Mouse (Mus musculus): Measurements from ENCODE around the gene Fnip2. TPM values are rescaled to one million over a fixed set of nuclear protein-coding genes. Genes with fewer than 3 reads are reported as not detected.

The Fnip2 gene
- polyA plus RNA-seq, 1 experiment from 2014 or later = 3.3 TPM

GRCm38 (mm10) chr3:79537023-79537422 lies 30.6 kb downstream of the Fnip2 start:
- Histone ChIP-seq H3K36me3 (ENCODE audit: control insufficient read depth, insufficient read depth) (no peaks in the 10 kb centered on the region), H3K4me2 (replicated peaks; ENCODE audit: low read depth) (no peak overlapping the region), H3K4me1 (replicated peaks; ENCODE audit: control insufficient read depth, insufficient read depth, low read length) (peaks cover 4% of the 10 kb centered on the region; the same call in 1 of the 2 replicates), H3K4me3 (ENCODE audit: low read depth, low read length) (no peak overlapping the region), H3K27me3 (replicated peaks; ENCODE audit: control insufficient read depth, insufficient read depth, low read length) (no peaks in the 10 kb centered on the region), H3K27ac (ENCODE audit: low read depth, low read length) (no peak overlapping the region), H3K9me3 (ENCODE audit: control insufficient read depth) (no peaks in the 10 kb centered on the region), H3K9ac (ENCODE audit: low read depth, low read length) (no peak overlapping the region)
- 77% methylated on average over 7 of the region's 7 CpGs for WGBS
- ATAC-seq = no peak
- no peak for TF ChIP-seq CTCF (IDR thresholded peaks at IDR 0.05; ENCODE audit: low read depth)

GRCm38 (mm10) chr3:79531581-79532271 lies 35.9 kb downstream of the Fnip2 start:
- Histone ChIP-seq H3K27me3 (replicated peaks; ENCODE audit: control insufficient read depth, insufficient read depth, low read length) (no peaks in the 10 kb centered on the region), H3K36me3 (ENCODE audit: control insufficient read depth, insufficient read depth) (no peaks in the 10 kb centered on the region), H3K4me3 (ENCODE audit: low read depth, low read length) (no peak overlapping the region), H3K4me1 (replicated peaks; ENCODE audit: control insufficient read depth, insufficient read depth, low read length) (peaks cover 4% of the 10 kb centered on the region; the same call in 1 of the 2 replicates), H3K4me2 (replicated peaks; ENCODE audit: low read depth) (peak overlapping the region; percentile 25; the same call in 1 of the 2 replicates), H3K9me3 (ENCODE audit: control insufficient read depth) (no peaks in the 10 kb centered on the region), H3K9ac (ENCODE audit: low read depth, low read length) (no peak overlapping the region), H3K27ac (ENCODE audit: low read depth, low read length) (peak overlapping the region; percentile 74)
- 31% methylated on average over 9 of the region's 9 CpGs for WGBS
- ATAC-seq = peak; percentile 96
- no peak; the same call in 1 of the 2 replicates for TF ChIP-seq CTCF (IDR thresholded peaks at IDR 0.05; ENCODE audit: low read depth)

GRCm38 (mm10) chr3:79529499-79530096 lies 38.0 kb downstream of the Fnip2 start:
- H3K27me3 ChIP-seq (replicated peaks; ENCODE audit: control insufficient read depth, insufficient read depth, low read length) = no peaks in the 10 kb centered on the region
- H3K27ac ChIP-seq (ENCODE audit: low read depth, low read length) = no peak overlapping the region
- no peaks in the 10 kb centered on the region for H3K36me3 ChIP-seq (ENCODE audit: control insufficient read depth, insufficient read depth)
- H3K9ac ChIP-seq (ENCODE audit: low read depth, low read length) = no peak overlapping the region
- no peak overlapping the region for H3K4me2 ChIP-seq (replicated peaks; ENCODE audit: low read depth)
- no peaks in the 10 kb centered on the region for H3K9me3 ChIP-seq (ENCODE audit: control insufficient read depth)
- H3K4me1 ChIP-seq (replicated peaks; ENCODE audit: control insufficient read depth, insufficient read depth, low read length) = peaks cover 11% of the 10 kb centered on the region; the same call in 1 of the 2 replicates
- H3K4me3 ChIP-seq (ENCODE audit: low read depth, low read length) = no peak overlapping the region
- 76% methylated on average over 6 of the region's 6 CpGs for WGBS
- ATAC-seq = no peak
- no peak for TF ChIP-seq CTCF (IDR thresholded peaks at IDR 0.05; ENCODE audit: low read depth)

- Histone ChIP-seq H3K36me3 (ENCODE audit: control insufficient read depth, insufficient read depth) (no peaks in the 10 kb centered on the region), H3K9me3 (ENCODE audit: control insufficient read depth) (no peaks in the 10 kb centered on the region), H3K4me2 (replicated peaks; ENCODE audit: low read depth) (no peak overlapping the region), H3K4me3 (ENCODE audit: low read depth, low read length) (no peak overlapping the region), H3K27me3 (replicated peaks; ENCODE audit: control insufficient read depth, insufficient read depth, low read length) (no peaks in the 10 kb centered on the region), H3K9ac (ENCODE audit: low read depth, low read length) (no peak overlapping the region), H3K4me1 (replicated peaks; ENCODE audit: control insufficient read depth, insufficient read depth, low read length) (peaks cover 11% of the 10 kb centered on the region; the same call in 1 of the 2 replicates), H3K27ac (ENCODE audit: low read depth, low read length) (no peak overlapping the region)
- ATAC-seq = no peak
- WGBS = 64% methylated on average over 8 of the region's 8 CpGs
- TF ChIP-seq CTCF (IDR thresholded peaks at IDR 0.05; ENCODE audit: low read depth) = no peak
Observed at GRCm38 (mm10) chr3:79528451-79528850, 39.1 kb downstream of the Fnip2 start.

- 53% methylated on average over 8 of the region's 8 CpGs for WGBS
- Histone ChIP-seq H3K27me3 (replicated peaks; ENCODE audit: control insufficient read depth, insufficient read depth, low read length) (no peaks in the 10 kb centered on the region), H3K9me3 (ENCODE audit: control insufficient read depth) (no peaks in the 10 kb centered on the region), H3K4me2 (replicated peaks; ENCODE audit: low read depth) (no peak overlapping the region), H3K27ac (ENCODE audit: low read depth, low read length) (no peak overlapping the region), H3K4me3 (ENCODE audit: low read depth, low read length) (no peak overlapping the region), H3K36me3 (ENCODE audit: control insufficient read depth, insufficient read depth) (no peaks in the 10 kb centered on the region), H3K4me1 (replicated peaks; ENCODE audit: control insufficient read depth, insufficient read depth, low read length) (peaks cover 11% of the 10 kb centered on the region; the same call in 1 of the 2 replicates), H3K9ac (ENCODE audit: low read depth, low read length) (no peak overlapping the region)
- TF ChIP-seq CTCF (IDR thresholded peaks at IDR 0.05; ENCODE audit: low read depth) = no peak
- ATAC-seq = no peak
Observed at GRCm38 (mm10) chr3:79527921-79528320, 39.7 kb downstream of the Fnip2 start.

- Histone ChIP-seq H3K4me1 (replicated peaks; ENCODE audit: control insufficient read depth, insufficient read depth, low read length) (peaks cover 11% of the 10 kb centered on the region; the same call in 1 of the 2 replicates), H3K9me3 (ENCODE audit: control insufficient read depth) (no peaks in the 10 kb centered on the region), H3K36me3 (ENCODE audit: control insufficient read depth, insufficient read depth) (no peaks in the 10 kb centered on the region), H3K4me3 (ENCODE audit: low read depth, low read length) (no peak overlapping the region), H3K27ac (ENCODE audit: low read depth, low read length) (no peak overlapping the region), H3K27me3 (replicated peaks; ENCODE audit: control insufficient read depth, insufficient read depth, low read length) (no peaks in the 10 kb centered on the region), H3K4me2 (replicated peaks; ENCODE audit: low read depth) (no peak overlapping the region), H3K9ac (ENCODE audit: low read depth, low read length) (no peak overlapping the region)
- ATAC-seq = no peak
- no peak for TF ChIP-seq CTCF (IDR thresholded peaks at IDR 0.05; ENCODE audit: low read depth)
- 85% methylated on average over 3 of the region's 3 CpGs for WGBS
Observed at GRCm38 (mm10) chr3:79527521-79527920, 40.1 kb downstream of the Fnip2 start.

All from intestine, postnatal 0 days (tissue).